Mouse (Mus musculus): ENCODE measurements around the gene Rflnb.

Gene Rflnb

GRCm38 (mm10) chr11:75990965-75991835 is 36.4 kb downstream of the Rflnb start:
- DNase-seq (ENCODE audit: low spot score in 2 of 2) = no peak

- DNase-seq (ENCODE audit: low spot score in 2 of 2) = no peak
Observed at GRCm38 (mm10) chr11:75985948-75986347, 41.6 kb downstream of the Rflnb start.

- DNase-seq (ENCODE audit: low spot score in 2 of 2) = no peak
Observed at GRCm38 (mm10) chr11:75984581-75984980, 43.0 kb downstream of the Rflnb start.

GRCm38 (mm10) chr11:75983194-75983593 is 44.4 kb downstream of the Rflnb start:
- no peak for DNase-seq (ENCODE audit: low spot score in 2 of 2)

- peak in 1 of 2 experiments; percentile 6 for DNase-seq (ENCODE audit: low spot score in 2 of 2)
Observed at GRCm38 (mm10) chr11:75980413-75980812, 47.2 kb downstream of the Rflnb start.

- no peak for DNase-seq (ENCODE audit: low spot score in 2 of 2)
Observed at GRCm38 (mm10) chr11:75978051-75978450, 49.5 kb downstream of the Rflnb start.

GRCm38 (mm10) chr11:75976748-75977147 is 50.8 kb downstream of the Rflnb start:
- DNase-seq (ENCODE audit: low spot score in 2 of 2) = no peak

GRCm38 (mm10) chr11:75973988-75974387 is 53.6 kb downstream of the Rflnb start:
- no peak for DNase-seq (ENCODE audit: low spot score in 2 of 2)

GRCm38 (mm10) chr11:75972916-75973567 is 54.5 kb downstream of the Rflnb start:
- DNase-seq (ENCODE audit: low spot score in 2 of 2) = no peak

GRCm38 (mm10) chr11:75972188-75972587 is 55.4 kb downstream of the Rflnb start:
- DNase-seq (ENCODE audit: low spot score in 2 of 2) = no peak

- no peak for DNase-seq (ENCODE audit: low spot score in 2 of 2)
Observed at GRCm38 (mm10) chr11:75970629-75971028, 57.0 kb downstream of the Rflnb start.

Data from urinary bladder, postnatal 36 days (tissue).